Mouse (Mus musculus): ENCODE data around the gene Arhgap31.

Arhgap31 gene

GRCm38 (mm10) chr16:38594435-38594834, 118.6 kb downstream of the Arhgap31 start:
- DNase-seq = no peak

GRCm38 (mm10) chr16:38592946-38593345, 120.1 kb downstream of the Arhgap31 start:
- DNase-seq = no peak

GRCm38 (mm10) chr16:38592026-38592678, 120.9 kb downstream of the Arhgap31 start:
- DNase-seq = no peak

GRCm38 (mm10) chr16:38591506-38591905, 121.6 kb downstream of the Arhgap31 start:
- DNase-seq = no peak

- no peak for DNase-seq
These were observed 125.5 kb downstream of the Arhgap31 start for GRCm38 (mm10) chr16:38587572-38587971.

- DNase-seq = no peak
These were observed 125.9 kb downstream of the Arhgap31 start for GRCm38 (mm10) chr16:38587163-38587562.

GRCm38 (mm10) chr16:38585186-38585585, 127.9 kb downstream of the Arhgap31 start:
- peak in 1 of 2 experiments; percentile 17 for DNase-seq

- DNase-seq = peak; percentile 49 to 76
These were observed 128.3 kb downstream of the Arhgap31 start for GRCm38 (mm10) chr16:38584761-38585160.

GRCm38 (mm10) chr16:38571481-38571880, 141.6 kb downstream of the Arhgap31 start:
- no peak for DNase-seq

GRCm38 (mm10) chr16:38568192-38568591, 144.9 kb downstream of the Arhgap31 start:
- DNase-seq = no peak

- DNase-seq = no peak
These were observed 149.6 kb downstream of the Arhgap31 start for GRCm38 (mm10) chr16:38563516-38563915.

- no peak for DNase-seq
These were observed 150.1 kb downstream of the Arhgap31 start for GRCm38 (mm10) chr16:38562968-38563327.

GRCm38 (mm10) chr16:38562131-38562967, 150.7 kb downstream of the Arhgap31 start:
- peak; percentile 92 to 94 for DNase-seq

GRCm38 (mm10) chr16:38558221-38558748, 154.8 kb downstream of the Arhgap31 start, which contains the start of gene Tmem39a:
Gene Tmem39a (plus strand): TSS chr16:38558698.
- DNase-seq = no peak

GRCm38 (mm10) chr16:38555988-38556387, 157.1 kb downstream of the Arhgap31 start:
- no peak for DNase-seq

GRCm38 (mm10) chr16:38549479-38550396, 163.3 kb downstream of the Arhgap31 start, which contains the start of gene Poglut1:
Gene Poglut1 (minus strand): TSS chr16:38550258.
- DNase-seq = peak; percentile 72 to 77
